Mouse (Mus musculus): ENCODE data around the gene Ylpm1. TPM values are rescaled to one million over a fixed set of nuclear protein-coding genes. Genes with fewer than 3 reads are reported as not detected.
A peak's percentile ranks its signal among the peaks of the same experiment; 100 is the strongest.

Gene Ylpm1
- 44.8 and 46.1 TPM in 2 replicates for polyA plus RNA-seq (2014; fragmentation: Nextera tagmentation; extraction: Ambion mirVana)

GRCm38 (mm10) chr12:84996083-84996496, at the start of gene Ylpm1:
Gene Ylpm1, plus strand, starts transcription at chr12:84996321.
- under 1% methylated on average over 45 of the region's 45 CpGs for WGBS

GRCm38 (mm10) chr12:84947894-84948583, 48.1 kb upstream of the Ylpm1 start:
- no peak overlapping the region for H3K9ac ChIP-seq (ENCODE audit: low read length)
- H3K36me3 ChIP-seq (ENCODE audit: control insufficient read depth, insufficient read depth, low read length) = no peaks in the 10 kb centered on the region
- no peak overlapping the region for H3K4me2 ChIP-seq (ENCODE audit: low read depth)
- no peaks in the 10 kb centered on the region for H3K9me3 ChIP-seq (ENCODE audit: control insufficient read depth, low read length)
- no peak overlapping the region for H3K27ac ChIP-seq (ENCODE audit: low read depth, low read length)
- H3K27me3 ChIP-seq (ENCODE audit: control insufficient read depth, insufficient read depth, low read length) = no peaks in the 10 kb centered on the region
- H3K4me1 ChIP-seq (ENCODE audit: control insufficient read depth, insufficient read depth, low read length) = no peaks in the 10 kb centered on the region
- 89% methylated on average over 2 of the region's 2 CpGs for WGBS
- no peak overlapping the region for H3K4me3 ChIP-seq (ENCODE audit: low read depth, low read length)
- ATAC-seq (ENCODE audit: insufficient read depth, low FRiP score, low TSS enrichment) (no peak), DNase-seq (ENCODE audit: low spot score) (no peak)

More at GRCm38 (mm10) chr12:84996083-84996496, at the start of gene Ylpm1:
- Histone ChIP-seq H3K4me1 (ENCODE audit: control insufficient read depth, insufficient read depth, low read length) (peaks cover 17% of the 10 kb centered on the region), H3K4me2 (ENCODE audit: low read depth) (peak within 1 kb of the TSS; percentile 59), H3K9me3 (ENCODE audit: control insufficient read depth, low read length) (no peaks in the 10 kb centered on the region), H3K27ac (ENCODE audit: low read depth, low read length) (peak within 1 kb of the TSS; percentile 69), H3K36me3 (ENCODE audit: control insufficient read depth, insufficient read depth, low read length) (no peaks in the 10 kb centered on the region), H3K9ac (ENCODE audit: low read length) (peak within 1 kb of the TSS; percentile 96), H3K27me3 (ENCODE audit: control insufficient read depth, insufficient read depth, low read length) (no peaks in the 10 kb centered on the region), H3K4me3 (ENCODE audit: low read depth, low read length) (peak within 1 kb of the TSS; percentile 94)
- ATAC-seq (ENCODE audit: insufficient read depth, low FRiP score, low TSS enrichment) (peak; percentile 96), DNase-seq (ENCODE audit: low spot score) (peak; percentile 97)

GRCm38 (mm10) chr12:84948584-84949285, 47.4 kb upstream of the Ylpm1 start:
- DNase-seq (ENCODE audit: low spot score) = no peak
- H3K4me1 ChIP-seq (ENCODE audit: control insufficient read depth, insufficient read depth, low read length) = no peaks in the 10 kb centered on the region
- no peaks in the 10 kb centered on the region for H3K9me3 ChIP-seq (ENCODE audit: control insufficient read depth, low read length)
- H3K9ac ChIP-seq (ENCODE audit: low read length) = no peak overlapping the region
- ATAC-seq (ENCODE audit: insufficient read depth, low FRiP score, low TSS enrichment) = no peak
- no peak overlapping the region for H3K4me2 ChIP-seq (ENCODE audit: low read depth)
- H3K36me3 ChIP-seq (ENCODE audit: control insufficient read depth, insufficient read depth, low read length) = no peaks in the 10 kb centered on the region
- no peak overlapping the region for H3K27ac ChIP-seq (ENCODE audit: low read depth, low read length)
- H3K27me3 ChIP-seq (ENCODE audit: control insufficient read depth, insufficient read depth, low read length) = no peaks in the 10 kb centered on the region
- no peak overlapping the region for H3K4me3 ChIP-seq (ENCODE audit: low read depth, low read length)
- whole genome bisulfite sequencing = 95% methylated on average over 6 of the region's 6 CpGs

- H3K27me3 ChIP-seq (ENCODE audit: control insufficient read depth, insufficient read depth, low read length) = no peaks in the 10 kb centered on the region
- no peak for ATAC-seq (ENCODE audit: insufficient read depth, low FRiP score, low TSS enrichment)
Measured at GRCm38 (mm10) chr12:84950763-84951162, 45.4 kb upstream of the Ylpm1 start.

GRCm38 (mm10) chr12:84951531-84951930, 44.6 kb upstream of the Ylpm1 start:
- Histone ChIP-seq H3K36me3 (ENCODE audit: control insufficient read depth, insufficient read depth, low read length) (no peaks in the 10 kb centered on the region), H3K4me3 (ENCODE audit: low read depth, low read length) (no peak overlapping the region), H3K9ac (ENCODE audit: low read length) (no peak overlapping the region), H3K4me1 (ENCODE audit: control insufficient read depth, insufficient read depth, low read length) (no peaks in the 10 kb centered on the region), H3K4me2 (ENCODE audit: low read depth) (no peak overlapping the region), H3K27me3 (ENCODE audit: control insufficient read depth, insufficient read depth, low read length) (no peaks in the 10 kb centered on the region), H3K9me3 (ENCODE audit: control insufficient read depth, low read length) (no peaks in the 10 kb centered on the region), H3K27ac (ENCODE audit: low read depth, low read length) (no peak overlapping the region; the same call in 1 of the 2 replicates)
- DNase-seq (ENCODE audit: low spot score) = no peak
- WGBS = 69% methylated on average over 8 of the region's 8 CpGs
- ATAC-seq (ENCODE audit: insufficient read depth, low FRiP score, low TSS enrichment) = no peak

More at GRCm38 (mm10) chr12:84950763-84951162, 45.4 kb upstream of the Ylpm1 start:
- Histone ChIP-seq H3K9me3 (ENCODE audit: control insufficient read depth, low read length) (no peaks in the 10 kb centered on the region), H3K36me3 (ENCODE audit: control insufficient read depth, insufficient read depth, low read length) (no peaks in the 10 kb centered on the region), H3K4me2 (ENCODE audit: low read depth) (no peak overlapping the region), H3K4me3 (ENCODE audit: low read depth, low read length) (no peak overlapping the region), H3K27ac (ENCODE audit: low read depth, low read length) (no peak overlapping the region), H3K4me1 (ENCODE audit: control insufficient read depth, insufficient read depth, low read length) (no peaks in the 10 kb centered on the region), H3K9ac (ENCODE audit: low read length) (no peak overlapping the region)
- DNase-seq (ENCODE audit: low spot score) = no peak
- 99% methylated on average over 6 of the region's 6 CpGs for WGBS

GRCm38 (mm10) chr12:84952351-84952750, 43.8 kb upstream of the Ylpm1 start:
- 90% methylated on average over 1 of the region's 1 CpGs for WGBS
- Histone ChIP-seq H3K27me3 (ENCODE audit: control insufficient read depth, insufficient read depth, low read length) (no peaks in the 10 kb centered on the region), H3K9ac (ENCODE audit: low read length) (no peak overlapping the region), H3K4me1 (ENCODE audit: control insufficient read depth, insufficient read depth, low read length) (no peaks in the 10 kb centered on the region), H3K4me3 (ENCODE audit: low read depth, low read length) (no peak overlapping the region), H3K9me3 (ENCODE audit: control insufficient read depth, low read length) (no peaks in the 10 kb centered on the region), H3K4me2 (ENCODE audit: low read depth) (no peak overlapping the region), H3K27ac (ENCODE audit: low read depth, low read length) (no peak overlapping the region), H3K36me3 (ENCODE audit: control insufficient read depth, insufficient read depth, low read length) (no peaks in the 10 kb centered on the region)
- ATAC-seq (ENCODE audit: insufficient read depth, low FRiP score, low TSS enrichment) (no peak), DNase-seq (ENCODE audit: low spot score) (no peak)

- Histone ChIP-seq H3K9ac (ENCODE audit: low read length) (no peak overlapping the region), H3K9me3 (ENCODE audit: control insufficient read depth, low read length) (no peaks in the 10 kb centered on the region), H3K27ac (ENCODE audit: low read depth, low read length) (no peak overlapping the region), H3K4me2 (ENCODE audit: low read depth) (no peak overlapping the region), H3K4me3 (ENCODE audit: low read depth, low read length) (no peak overlapping the region), H3K4me1 (ENCODE audit: control insufficient read depth, insufficient read depth, low read length) (no peaks in the 10 kb centered on the region), H3K27me3 (ENCODE audit: control insufficient read depth, insufficient read depth, low read length) (no peaks in the 10 kb centered on the region), H3K36me3 (ENCODE audit: control insufficient read depth, insufficient read depth, low read length) (no peaks in the 10 kb centered on the region)
- DNase-seq (ENCODE audit: low spot score) = no peak
- ATAC-seq (ENCODE audit: insufficient read depth, low FRiP score, low TSS enrichment) = no peak
- 96% methylated on average over 3 of the region's 3 CpGs for WGBS
Measured at GRCm38 (mm10) chr12:84956317-84956716, 39.8 kb upstream of the Ylpm1 start.

GRCm38 (mm10) chr12:84958794-84959356, 37.2 kb upstream of the Ylpm1 start:
- no peak overlapping the region for H3K9ac ChIP-seq (ENCODE audit: low read length)
- H3K27ac ChIP-seq (ENCODE audit: low read depth, low read length) = no peak overlapping the region
- H3K36me3 ChIP-seq (ENCODE audit: control insufficient read depth, insufficient read depth, low read length) = no peaks in the 10 kb centered on the region
- H3K27me3 ChIP-seq (ENCODE audit: control insufficient read depth, insufficient read depth, low read length) = no peaks in the 10 kb centered on the region
- WGBS = 90% methylated on average over 1 of the region's 1 CpGs
- ATAC-seq (ENCODE audit: insufficient read depth, low FRiP score, low TSS enrichment) = no peak
- H3K9me3 ChIP-seq (ENCODE audit: control insufficient read depth, low read length) = no peaks in the 10 kb centered on the region
- no peak for DNase-seq (ENCODE audit: low spot score)
- H3K4me2 ChIP-seq (ENCODE audit: low read depth) = no peak overlapping the region
- no peaks in the 10 kb centered on the region for H3K4me1 ChIP-seq (ENCODE audit: control insufficient read depth, insufficient read depth, low read length)
- no peak overlapping the region for H3K4me3 ChIP-seq (ENCODE audit: low read depth, low read length)

Data from neural tube, embryonic 11.5 days (tissue).